Mouse (Mus musculus): ENCODE measurements around the gene Fgf4.

Gene Fgf4

DNA sequence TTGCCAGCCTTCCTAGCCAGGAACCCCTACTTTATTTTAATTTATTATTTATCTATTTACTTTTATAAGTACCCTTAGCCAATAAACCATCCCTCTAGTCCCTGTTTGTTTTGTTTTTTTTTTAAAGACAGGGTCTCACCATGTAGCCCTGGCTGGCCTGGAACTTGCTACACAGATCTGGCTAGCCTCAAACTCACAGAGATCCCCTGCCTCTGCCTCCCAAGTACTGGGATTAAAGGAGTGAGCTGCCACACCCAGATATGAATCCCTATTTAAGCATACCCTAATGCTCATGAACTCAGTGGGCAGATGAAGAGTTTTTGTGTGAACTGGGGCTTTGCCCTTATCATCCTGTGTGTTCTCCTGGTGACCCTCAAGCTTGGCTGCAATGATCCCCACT lies at the start of gene Fgf4:
Fgf4 (plus strand) TSS at position 301 of the 400 bp plus-strand sequence.
- DNase-seq (ENCODE audit: low read depth), result no peak

DNA sequence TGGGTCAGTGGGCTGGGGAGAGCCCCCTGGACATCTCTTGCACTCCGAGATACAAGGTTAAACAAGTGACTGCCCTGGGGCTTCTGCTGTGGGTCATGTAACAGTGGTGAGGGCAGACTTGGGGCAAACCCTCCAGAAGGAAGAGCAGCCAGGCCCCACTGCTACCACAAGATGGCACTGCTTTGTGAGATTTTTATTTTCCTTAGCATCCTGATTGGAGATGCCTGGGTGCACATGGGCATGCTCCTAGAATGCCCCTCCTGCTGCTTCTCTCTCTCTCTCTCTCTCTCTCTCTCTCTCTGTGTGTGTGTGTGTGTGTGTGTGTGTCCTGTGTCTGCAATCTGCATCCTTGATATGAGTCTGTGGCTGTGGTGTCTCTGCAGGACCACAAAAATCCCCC lies 48.7 kb upstream of the Fgf4 start:
- no peak for DNase-seq (ENCODE audit: low read depth)

DNA sequence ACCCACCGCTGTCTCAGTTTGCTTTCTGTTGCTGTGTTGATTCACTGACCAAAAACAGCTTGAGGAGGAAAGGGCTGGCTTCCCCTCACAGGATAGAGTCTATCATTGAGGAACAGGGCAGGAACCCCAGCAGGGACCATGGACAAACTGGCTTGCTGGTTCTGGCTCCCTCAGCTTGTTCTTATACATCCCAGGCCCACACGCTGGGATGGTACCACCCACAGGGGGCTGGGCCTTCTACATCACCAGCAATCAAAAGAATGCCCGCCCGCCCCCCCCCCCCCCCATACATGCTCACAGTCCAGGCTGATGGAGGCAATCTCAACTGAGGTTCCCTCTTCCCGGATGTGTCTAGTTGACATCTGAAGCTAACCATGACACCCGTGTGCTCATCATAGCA lies 40.1 kb upstream of the Fgf4 start:
- DNase-seq (ENCODE audit: low read depth), result no peak

DNA sequence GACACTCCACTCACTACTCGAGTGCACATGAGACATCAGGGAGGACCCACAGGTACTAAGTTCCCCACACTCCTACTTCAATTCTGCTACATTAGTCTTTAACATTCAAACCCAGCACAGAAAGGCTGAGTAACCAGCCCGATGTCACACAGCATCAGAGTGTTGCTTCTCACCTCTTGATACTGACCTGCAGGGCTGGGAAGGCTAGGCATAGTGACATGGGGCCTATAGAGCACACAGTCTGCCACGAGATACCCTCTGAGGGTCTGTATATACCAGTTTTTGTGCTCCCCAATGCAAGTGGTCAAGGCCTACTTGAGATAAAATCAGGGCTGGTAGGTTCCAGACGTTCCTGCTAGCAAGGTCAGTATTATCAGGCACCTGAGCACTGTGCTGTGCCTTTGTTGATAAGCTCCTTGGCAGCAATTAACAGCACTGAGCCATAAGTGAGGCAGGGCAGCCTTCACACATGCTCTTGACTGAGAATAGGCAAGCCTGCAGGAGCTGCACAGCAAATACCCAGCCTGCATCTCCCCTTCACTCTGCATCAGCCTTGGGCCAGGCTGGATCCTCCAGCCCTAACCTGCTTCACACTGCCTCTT lies 39.1 kb upstream of the Fgf4 start:
- no peak for DNase-seq (ENCODE audit: low read depth)

GRCm38 (mm10) chr7:144811521-144811920 lies 35.6 kb upstream of the Fgf4 start:
- DNase-seq (ENCODE audit: low read depth), result no peak

DNA sequence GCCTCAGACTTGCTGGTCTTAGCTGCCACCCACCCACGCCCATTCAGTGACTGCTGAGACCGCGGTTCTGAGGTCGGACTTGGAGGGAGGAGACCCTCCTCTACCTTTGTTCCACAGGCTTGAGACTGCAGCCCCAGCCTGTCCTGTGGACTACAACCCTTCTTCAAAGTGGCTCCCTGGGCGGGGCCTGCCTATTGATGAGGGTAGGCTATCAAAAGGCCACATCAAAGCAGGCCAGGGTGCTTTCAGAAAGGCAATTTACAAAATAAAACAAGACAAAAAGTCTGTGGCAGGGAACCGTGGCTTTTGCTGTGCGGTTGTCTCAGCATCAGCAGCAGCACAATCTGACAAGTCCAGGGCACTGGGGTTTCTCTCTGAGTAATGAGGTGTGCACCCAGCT lies 25.3 kb upstream of the Fgf4 start:
- DNase-seq (ENCODE audit: low read depth), result no peak

DNA sequence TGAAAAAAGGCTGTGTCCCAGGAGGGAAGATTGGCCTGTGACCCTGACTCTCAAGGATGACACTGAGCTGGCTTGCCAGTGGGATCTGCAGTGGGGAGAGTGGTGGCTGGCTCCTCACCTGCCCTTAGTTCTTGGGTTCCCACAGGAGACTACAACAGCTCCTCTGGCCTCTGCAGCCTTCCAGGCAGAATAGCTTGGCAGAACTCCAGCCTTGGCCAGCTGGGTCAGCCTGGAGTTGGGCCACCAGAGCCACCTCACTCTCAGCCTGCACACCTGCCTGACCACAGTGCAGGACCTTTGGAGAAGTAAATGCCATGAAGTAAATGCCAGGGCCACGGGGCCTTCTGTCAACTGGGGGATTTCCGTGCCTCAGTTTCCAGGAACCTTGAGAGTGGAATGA lies 23.2 kb upstream of the Fgf4 start:
- no peak for DNase-seq (ENCODE audit: low read depth)

GRCm38 (mm10) chr7:144828369-144828768 lies 18.8 kb upstream of the Fgf4 start:
- no peak for DNase-seq (ENCODE audit: low read depth)

- DNase-seq (ENCODE audit: low read depth), result no peak
Observed at GRCm38 (mm10) chr7:144837891-144838488, 9.2 kb upstream of the Fgf4 start, which contains the start of gene Fgf3. Gene Fgf3, plus strand, starts transcription at chr7:144838083.

DNA sequence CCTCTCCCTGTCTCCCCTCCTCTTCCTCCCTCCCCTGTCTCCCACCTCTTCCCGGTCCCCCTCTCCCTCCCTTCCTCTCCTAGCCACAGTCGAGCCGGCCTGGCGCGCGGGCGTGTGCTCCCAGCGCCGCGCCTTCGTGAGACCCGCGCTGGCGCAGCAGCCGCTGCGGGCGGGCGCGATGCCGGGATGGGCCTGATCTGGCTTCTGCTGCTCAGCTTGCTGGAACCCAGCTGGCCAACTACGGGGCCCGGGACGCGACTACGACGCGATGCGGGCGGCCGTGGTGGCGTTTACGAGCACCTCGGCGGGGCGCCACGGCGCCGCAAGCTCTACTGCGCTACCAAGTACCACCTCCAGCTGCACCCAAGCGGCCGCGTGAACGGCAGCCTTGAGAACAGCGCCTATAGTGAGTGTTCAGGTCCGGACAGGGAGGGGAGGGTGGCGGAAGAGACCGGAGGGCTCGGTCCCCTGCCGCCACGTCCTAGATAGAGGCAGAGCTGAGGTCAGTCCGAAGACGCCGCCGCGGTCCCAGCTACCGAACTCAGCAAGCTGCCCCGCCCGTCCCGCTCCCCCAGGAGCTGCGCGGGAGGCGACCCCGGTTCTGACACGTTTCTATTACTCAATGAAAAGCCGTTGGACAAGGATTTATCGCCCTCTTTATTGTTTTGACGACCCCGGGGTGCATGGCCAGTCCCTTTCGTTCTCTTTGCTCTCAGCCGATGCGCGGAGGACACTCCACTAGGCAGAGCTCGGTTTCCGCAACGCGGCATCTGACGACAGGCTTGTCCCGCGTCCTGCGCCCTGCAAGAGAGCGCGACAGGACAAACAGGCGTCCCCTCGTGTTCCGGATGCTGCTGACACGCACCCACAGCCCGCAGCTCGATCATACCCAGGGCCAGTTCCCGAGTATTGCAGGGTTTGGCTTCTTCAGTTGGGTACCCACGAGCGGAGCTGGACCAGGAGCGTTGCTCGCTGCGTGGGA lies 8.4 kb upstream of the Fgf4 start:
- DNase-seq (ENCODE audit: low read depth), result no peak

DNA sequence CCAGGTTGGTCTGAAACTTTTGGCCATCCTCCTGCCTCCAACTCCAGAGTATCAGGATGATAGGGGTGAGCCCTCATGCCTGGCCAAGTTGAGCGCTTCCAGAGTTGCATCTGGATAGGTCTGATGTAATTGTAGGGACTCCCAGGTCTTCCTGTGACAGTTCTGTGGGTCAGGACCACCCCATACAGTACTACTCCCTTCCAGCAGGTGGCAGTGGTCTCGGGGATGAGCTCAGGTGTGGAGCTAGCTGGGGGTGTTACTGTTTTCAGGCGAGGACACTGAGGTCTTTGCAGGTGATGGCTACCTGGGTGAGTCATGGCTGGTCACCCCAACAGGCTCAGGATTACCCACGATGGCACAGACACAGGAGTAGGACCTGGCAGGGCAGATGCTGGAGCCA lies 1.0 kb upstream of the Fgf4 start:
- DNase-seq (ENCODE audit: low read depth), result peak; percentile 20

- no peak for DNase-seq (ENCODE audit: low read depth)
Observed at GRCm38 (mm10) chr7:144851321-144851720, 4.2 kb downstream of the Fgf4 start.

- DNase-seq (ENCODE audit: low read depth), result no peak
Observed at GRCm38 (mm10) chr7:144854966-144855365, 7.8 kb downstream of the Fgf4 start.

DNA sequence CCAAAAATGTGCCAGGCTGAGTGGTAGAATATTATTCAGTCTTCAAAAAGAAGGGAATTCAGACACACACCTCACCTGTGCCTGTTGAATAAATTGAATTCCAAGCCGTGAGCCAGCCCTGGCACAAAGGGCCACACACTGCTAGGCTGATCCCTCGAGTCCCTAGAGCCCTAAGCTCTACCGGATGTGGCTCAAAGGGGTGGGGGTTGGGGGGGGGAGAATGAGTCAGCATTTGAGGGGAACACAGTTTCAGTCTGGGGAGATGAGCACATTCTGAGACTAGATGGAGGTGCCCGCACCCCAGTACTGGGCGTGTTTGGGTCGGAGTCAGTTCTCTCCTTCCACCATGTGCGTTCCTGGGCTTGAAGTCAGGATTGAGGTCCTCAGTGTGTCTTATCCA lies 10.0 kb downstream of the Fgf4 start:
- DNase-seq (ENCODE audit: low read depth), result no peak

GRCm38 (mm10) chr7:144857826-144858342 lies 10.7 kb downstream of the Fgf4 start:
- no peak for DNase-seq (ENCODE audit: low read depth)

DNA sequence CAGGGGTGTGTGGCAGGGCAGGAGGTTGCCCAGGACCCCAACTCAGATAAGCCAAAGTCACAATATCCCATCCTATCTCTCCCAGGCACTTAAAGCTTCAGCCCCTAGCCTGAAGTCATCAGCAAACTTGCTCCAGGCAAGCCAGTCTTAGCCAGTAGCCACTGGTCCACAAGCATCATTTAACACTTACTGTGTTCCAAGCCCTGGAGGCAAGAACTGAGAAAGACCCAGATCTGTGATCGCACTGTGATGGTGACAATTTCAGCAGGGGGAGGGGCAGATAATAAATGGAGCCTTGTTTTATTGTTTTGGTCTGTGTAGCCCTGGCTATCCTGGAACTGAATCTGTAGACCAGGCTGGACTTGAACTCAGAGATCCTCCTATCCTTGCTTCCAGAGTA lies 11.5 kb downstream of the Fgf4 start:
- no peak for DNase-seq (ENCODE audit: low read depth)

DNA sequence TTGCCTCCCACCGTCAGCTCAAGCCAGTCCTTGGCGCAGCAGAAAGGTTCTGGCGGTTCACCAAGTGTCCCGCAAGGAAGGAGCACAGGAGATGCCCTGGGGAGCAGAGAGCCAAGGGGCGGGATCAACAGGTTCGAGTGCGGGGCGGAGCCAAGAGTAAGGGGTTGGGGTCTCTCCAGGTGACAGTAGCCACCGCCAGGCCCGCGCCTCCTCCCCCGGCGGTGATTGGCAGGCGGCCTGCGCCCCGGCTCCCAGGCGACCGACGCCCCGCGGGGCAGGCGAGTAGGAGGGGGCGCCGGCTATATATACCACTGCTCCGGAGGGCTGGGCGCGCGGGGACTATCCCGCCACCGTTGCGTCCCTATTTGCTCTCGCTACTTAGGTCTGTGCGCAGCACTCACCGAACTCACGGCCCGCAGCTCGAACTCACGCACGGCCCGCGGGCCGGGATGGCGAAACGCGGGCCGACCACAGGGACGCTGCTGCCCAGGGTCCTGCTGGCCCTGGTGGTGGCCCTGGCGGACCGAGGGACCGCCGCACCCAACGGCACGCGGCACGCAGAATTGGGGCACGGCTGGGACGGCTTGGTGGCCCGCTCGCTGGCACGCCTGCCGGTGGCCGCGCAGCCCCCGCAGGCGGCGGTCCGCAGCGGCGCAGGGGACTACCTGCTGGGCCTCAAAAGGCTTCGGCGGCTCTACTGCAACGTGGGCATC lies 14.0 kb downstream of the Fgf4 start:
- DNase-seq (ENCODE audit: low read depth), result no peak

GRCm38 (mm10) chr7:144861769-144862070 lies 14.6 kb downstream of the Fgf4 start:
- no peak for DNase-seq (ENCODE audit: low read depth)

- no peak for DNase-seq (ENCODE audit: low read depth)
Observed at GRCm38 (mm10) chr7:144862126-144862525, 15.0 kb downstream of the Fgf4 start.

- DNase-seq (ENCODE audit: low read depth), result no peak
Observed at GRCm38 (mm10) chr7:144862712-144863111, 15.5 kb downstream of the Fgf4 start.

DNA sequence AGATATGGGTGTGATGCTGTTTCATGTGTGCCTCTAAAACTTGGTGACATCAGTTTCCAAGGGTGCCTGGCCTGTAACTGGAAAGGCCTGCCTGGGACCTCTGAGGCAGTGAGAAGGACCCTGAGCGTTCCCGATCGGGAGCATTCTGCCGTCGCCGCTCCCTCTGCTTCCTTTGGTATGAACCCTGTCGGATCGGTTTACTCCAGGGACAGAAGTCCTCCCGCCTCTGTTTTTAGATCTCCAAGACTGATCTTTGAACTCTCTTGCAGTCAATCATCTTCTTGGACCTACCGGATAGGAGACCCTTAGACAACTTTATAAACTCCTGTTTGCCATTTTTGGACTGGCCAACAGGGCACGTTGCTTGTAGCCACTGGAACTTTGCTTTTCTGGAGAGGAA lies 16.0 kb downstream of the Fgf4 start:
- no peak for DNase-seq (ENCODE audit: low read depth)

DNA sequence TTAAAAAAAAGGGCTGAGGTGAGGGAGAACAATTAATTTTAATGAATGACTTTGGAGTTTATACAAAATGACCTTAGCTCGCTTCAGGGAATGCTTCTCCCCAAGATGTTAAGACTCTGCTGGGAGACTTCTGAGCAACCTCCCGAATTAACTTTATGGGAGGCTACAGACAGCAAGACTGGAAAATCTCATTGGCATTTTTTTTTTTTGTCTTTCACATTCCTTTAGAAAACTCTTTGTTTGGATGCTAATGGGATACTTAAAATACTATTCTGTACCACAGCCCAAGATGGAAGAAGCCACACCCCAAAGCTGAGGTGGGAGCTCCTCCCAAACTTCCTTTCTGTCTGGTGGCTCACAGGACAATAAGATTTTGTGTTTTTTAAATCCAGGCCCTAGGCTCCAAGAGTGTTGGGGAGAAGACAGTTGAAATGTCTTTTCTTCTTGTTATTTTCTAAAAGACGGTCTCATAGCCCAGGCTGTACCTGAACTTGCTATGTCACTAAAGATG lies 17.0 kb downstream of the Fgf4 start:
- DNase-seq (ENCODE audit: low read depth), result no peak

Measured in c-Kit-positive CD71-positive TER-119-negative erythroid progenitor cells, embryonic 14.5 days (primary cell).